Mouse (Mus musculus): ENCODE results near the gene Meis1. TPM values are rescaled to one million over a fixed set of nuclear protein-coding genes. Genes with fewer than 3 reads are reported as not detected.

Meis1 gene
- polyA plus RNA-seq, 1 experiment: 22.7 TPM

DNA sequence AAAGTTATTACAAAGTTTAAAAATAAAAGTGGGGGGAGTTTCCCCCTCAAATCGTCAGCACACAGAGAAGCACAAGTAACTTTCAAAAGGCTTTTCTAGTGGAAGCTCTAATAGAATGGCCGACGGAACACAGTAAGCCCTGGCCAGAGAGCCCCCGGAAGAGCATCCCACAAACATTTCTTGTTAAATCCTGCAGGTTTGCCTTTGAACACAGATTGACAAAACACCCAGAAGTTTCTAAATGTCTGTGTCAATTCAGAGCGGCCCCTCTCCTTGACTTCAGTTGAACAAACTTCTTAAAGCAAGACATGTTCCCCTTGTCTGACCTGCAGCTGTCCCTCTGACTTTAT, 3.4 kb downstream of the Meis1 start:
- no peak for DNase-seq (ENCODE audit: extremely low spot score in 1 of 2, low spot score in 1 of 2)

DNA sequence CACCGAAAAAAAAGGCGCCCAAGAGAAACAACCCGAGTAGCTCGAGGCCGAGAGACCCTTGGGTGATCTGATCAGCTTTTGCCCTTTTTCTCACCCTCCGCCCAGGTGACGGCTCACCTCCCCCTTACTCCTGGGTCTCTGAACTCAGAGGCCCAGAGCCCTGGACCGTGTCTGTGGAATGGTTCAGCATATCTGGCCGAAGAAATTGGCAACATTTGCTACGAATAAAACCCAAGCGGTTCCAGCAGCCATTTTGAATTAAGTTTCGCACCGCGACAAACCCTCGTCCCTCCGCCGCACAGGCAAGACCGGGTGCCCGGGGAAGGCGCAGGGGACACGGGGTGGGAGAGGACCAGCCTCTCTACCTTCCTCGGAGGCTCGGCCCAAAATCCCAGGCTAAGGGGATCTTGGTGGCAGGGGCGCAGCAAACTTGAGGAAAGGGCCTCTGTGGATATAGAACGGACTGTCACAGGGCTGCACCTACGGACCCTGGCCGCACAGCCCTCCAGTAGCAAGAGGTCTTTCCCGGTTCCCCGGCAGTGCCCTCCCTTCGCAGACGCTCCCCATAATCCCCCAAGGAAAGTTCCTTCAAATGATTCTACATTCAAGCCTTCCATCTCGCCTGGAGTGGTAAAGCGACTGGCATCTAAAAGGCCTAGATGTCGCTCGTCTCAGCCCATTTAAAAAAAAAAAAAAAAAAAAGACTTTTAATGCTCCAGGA, 4.2 kb downstream of the Meis1 start:
- no peak for DNase-seq (ENCODE audit: extremely low spot score in 1 of 2, low spot score in 1 of 2)

DNA sequence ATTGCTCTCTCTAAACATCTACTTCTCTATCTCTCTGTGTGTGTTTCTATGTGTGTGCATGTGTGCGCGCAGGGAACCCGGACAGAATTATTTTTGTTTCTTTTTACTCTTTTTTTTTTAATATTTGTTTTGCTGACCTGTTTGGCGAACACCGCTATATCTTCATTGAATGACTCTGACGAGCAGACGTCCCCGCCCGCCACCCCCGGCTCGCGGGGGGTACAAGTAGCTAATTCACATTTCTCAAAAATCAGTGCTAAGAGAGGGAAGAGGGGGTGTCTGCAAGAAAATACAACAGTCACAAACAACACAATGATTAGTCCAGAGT, 4.7 kb downstream of the Meis1 start:
- DNase-seq (ENCODE audit: extremely low spot score in 1 of 2, low spot score in 1 of 2): no peak

DNA sequence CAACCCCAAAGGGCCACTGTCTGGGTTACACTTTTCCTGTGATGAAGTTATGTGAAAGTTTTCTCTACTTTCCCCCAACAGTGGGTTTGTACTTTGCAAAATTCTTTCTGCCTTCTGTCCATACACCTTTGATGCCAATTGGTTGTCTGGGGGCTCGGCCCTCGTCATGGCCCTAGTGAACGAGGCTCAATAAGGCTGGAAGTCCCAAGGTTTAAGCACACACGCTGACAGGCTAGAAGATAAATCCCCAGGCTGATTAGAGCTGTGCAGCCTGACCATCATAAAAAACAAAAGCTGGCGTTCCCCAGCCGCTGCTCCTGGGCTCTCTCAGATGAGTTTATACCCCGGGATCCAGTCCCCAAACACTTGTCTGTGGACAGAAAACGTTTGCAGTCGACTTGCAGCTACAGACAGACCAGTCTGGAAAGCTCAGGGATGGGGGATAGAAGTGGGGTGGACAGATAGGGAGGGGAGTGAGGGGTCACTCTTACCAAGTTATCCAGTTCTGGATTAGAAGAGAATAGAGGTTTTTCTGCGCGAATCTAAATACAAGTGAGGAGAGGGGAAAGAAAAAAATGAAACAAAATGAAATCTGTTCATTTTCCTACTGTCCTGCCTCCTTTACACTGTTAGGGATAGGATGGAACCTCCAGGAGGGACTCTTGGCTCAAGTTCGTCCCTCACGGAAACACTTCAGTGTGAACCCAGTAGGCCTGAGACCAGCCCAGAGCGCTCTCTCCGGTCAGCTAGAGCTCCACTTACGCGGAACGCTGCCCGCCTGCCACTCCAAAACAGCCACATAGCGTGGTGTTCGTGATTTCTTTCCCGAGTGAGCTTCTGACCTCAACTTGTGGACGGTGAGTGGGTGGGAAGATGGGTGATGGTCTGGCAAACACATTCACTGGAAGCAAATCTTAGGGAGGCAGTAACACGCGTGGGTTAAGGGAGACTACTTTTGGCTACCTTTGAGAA, 5.4 kb downstream of the Meis1 start:
- no peak for DNase-seq (ENCODE audit: extremely low spot score in 1 of 2, low spot score in 1 of 2)

DNA sequence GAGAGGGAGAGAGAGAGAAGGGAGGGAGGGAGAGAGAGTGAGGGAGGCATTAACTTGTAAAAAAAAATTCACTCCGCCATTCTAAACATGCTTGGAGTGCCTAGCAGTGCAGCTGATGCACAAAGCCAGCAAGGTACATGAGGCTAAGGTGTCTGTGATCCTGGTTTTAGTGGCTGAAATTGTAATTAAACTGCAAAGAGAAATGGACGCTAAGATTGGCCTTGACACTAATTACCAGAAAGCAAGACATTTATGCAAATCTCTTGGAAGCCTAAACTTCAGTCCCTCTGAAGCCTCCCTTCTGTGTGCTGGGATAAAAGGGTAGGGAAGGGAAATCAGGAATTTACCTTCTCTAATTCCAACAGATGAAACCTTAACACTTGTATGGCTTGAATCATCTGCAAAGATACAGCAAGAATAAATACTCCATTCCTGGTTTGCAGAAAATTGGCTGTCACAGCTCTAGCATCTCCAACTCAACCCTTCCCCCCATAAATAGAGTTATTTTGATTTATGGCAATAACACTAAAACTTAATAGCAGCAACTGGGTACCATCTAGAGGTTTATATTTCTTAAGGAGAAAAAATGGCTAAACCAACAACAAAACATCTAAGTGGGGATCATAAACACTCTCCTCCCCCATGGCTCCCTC, 6.2 kb downstream of the Meis1 start:
- DNase-seq (ENCODE audit: extremely low spot score in 1 of 2, low spot score in 1 of 2): no peak

DNA sequence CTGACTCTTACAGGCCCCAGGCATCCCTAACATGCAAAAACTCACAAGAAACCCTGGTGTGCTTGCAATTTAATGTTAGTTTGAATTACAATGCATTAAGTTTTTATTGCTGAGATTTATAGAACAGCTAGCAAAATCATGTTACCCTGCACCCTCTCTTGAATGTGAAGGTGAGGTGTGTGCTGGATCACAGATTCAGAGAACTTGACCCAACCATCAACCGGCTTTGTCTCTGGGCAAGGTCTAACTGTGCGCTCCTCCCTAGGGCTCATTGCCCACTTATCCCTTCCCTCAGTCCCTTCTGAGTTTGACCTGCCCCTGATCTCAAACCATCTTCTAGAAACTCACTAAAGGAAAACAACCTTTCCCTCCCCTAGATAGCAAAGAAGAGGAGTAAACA, 6.8 kb downstream of the Meis1 start:
- DNase-seq (ENCODE audit: extremely low spot score in 1 of 2, low spot score in 1 of 2): no peak

DNA sequence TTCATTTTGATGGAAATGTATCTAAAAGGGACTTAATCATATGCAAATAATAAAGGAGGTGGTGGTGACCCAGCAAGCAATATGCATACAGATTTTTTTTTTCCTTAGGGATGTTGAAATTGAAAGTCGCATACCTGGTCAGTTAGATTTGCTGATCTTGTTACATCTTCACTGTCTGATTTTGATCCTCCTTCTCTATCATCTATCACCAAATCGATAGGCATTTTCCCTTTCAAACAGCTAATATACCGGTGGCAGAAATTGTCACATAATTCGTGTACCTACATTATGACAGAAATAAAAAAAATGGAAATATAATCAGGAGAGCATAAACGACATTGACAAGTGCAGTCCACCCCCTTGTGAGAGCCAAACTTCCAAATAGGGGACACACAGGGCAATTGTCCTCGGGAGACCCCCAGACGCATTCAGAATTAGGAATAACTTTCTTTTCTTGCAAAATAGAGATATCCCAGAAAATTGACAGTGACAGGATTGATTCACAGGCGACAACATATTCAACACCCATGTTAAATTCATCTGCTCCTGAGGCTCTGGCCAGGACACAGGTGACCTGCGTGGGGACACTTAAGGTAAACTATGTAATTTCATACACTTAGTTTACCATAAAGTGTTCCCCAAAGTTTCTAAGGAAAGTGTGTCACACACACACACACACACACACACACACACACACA, 7.5 kb downstream of the Meis1 start:
- no peak for DNase-seq (ENCODE audit: extremely low spot score in 1 of 2, low spot score in 1 of 2)

DNA sequence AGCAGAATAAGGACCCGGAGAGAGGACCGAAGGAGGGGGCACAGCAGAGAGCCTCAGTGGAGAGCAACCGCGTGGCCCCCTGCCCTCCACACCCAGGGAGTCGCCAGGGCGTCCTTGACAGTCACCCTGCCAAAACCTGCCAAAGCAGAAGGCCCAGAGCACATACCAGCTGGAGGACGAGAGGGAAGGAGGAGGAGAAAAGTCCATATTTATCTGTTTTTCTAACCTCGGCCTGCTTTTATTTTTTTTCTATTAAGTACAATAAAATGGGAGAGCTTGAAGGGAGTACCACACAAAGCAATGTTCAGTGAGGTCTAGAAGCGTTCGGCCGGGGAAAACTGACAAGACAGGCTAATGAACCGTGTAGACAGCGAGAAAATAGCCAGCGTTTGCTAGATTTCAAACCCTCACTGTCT, 8.4 kb downstream of the Meis1 start:
- DNase-seq (ENCODE audit: extremely low spot score in 1 of 2, low spot score in 1 of 2): no peak

DNA sequence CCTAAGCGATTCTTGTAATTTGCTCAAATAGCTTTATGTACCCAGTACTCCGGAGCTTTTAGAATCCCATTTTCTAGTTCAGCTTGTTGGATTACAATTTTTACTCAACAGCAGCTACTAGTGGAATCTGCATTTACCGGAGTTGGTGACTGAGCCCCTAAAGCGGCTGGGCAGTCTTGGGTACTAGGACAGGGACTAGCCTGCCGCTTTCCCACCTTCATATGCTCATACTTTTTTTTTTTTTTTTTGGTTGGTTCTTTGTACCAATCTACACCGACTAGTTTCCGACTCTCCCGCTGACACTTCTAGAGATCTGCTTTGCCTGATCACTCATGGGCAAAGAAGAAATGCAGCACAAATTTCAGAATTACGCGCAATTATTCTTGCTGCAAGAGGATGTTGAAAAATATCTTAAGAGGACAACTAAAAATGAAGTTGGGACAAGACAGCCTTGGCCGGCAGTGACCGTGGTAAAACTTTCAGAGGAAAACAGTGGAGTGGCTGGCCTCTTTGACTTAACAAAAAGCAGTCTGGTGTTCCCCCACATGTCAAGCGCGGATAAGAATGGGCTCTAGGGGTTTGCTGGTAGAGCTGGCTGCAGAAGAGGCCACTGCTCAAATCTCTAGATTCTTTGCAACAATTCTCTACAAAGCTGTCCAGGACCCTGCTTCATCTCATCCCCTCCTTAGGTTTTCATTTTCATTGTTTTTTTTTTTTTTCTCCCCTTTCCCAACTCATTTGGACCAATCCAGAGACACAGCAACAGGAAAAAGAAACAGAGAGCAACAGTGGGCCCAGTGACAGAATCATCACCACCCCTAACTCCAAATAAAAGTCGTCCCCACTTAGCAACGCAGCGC, 9.0 kb downstream of the Meis1 start:
- DNase-seq (ENCODE audit: extremely low spot score in 1 of 2, low spot score in 1 of 2): no peak

DNA sequence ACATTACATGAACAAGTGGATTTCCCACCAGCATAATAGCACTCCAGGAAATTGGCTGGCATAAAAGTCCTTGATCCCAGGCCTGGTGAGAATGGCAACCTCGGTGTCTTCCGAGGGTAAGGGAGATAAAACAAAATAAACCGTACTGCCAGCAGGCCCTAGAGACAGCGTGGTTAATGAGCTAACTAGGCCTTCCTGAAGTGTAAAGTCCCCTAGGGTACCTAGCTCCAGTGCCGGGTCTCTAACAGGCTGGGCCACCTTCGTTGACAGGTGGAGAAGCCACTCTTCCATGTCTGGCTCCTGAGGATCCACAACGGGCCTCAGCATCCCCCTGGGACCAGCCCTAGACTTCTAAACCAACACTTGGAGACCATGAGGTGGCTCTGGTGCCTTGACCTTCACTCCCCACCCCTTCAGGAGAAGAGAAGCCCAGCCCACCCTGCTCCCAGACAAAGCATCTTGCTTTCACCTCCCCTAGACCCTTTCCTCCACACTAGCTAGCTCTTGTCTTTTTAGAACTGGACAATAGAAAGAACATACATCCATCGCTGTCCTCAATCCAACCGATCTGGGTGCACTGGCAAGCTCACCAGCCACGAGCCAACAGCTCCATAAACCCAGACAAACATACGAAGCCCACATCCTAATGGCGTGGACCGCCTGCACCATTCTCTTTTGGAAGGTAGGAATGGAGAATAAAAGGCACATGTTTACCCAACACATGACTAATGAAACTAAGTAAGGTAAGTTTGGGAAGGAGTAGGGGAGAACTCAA, 10.0 kb downstream of the Meis1 start:
- no peak for DNase-seq (ENCODE audit: extremely low spot score in 1 of 2, low spot score in 1 of 2)

DNA sequence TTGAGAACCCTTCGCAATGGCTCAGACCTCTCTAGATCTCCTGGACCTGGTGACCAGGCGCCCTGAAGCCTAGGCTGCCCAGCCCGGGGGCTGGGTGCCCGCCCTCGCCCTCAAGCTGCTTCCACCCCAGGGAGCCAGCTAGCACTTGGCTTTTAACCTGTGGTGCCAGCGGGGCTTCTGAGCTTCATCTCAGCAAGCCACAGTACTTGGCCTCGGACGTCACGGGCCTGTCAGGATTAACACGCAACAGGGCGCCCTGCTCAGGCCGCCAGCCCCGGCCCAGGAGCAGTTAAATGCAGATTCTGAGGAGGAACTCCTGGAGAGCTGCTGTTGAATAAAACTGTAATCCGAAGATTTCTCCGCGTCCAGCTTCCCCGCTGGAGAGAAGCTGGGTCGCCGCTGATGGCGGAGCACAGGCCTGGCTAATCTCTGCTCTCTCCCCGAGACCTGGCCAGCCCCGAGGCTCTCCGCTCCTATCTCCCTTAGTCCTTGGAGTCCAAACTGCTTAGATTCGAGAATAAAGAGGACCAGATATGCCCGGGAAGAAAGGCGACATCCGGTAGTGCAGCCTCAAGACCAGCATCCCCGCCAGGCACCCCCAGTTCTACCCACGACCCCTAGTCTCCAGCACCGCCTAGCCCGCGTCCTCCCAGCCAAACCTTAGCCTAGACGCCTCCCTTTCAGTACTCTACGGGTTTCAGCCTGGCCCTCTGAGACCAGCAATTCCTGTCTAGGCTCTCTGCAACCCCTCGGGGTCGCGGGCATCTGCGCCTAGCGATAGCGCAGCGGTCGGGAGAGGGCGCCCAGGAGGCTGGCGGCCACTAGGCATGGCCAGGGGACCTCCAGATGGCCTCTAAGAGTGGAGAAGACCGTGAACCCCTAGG, 11.0 kb downstream of the Meis1 start:
- no peak for DNase-seq (ENCODE audit: extremely low spot score in 1 of 2, low spot score in 1 of 2)

DNA sequence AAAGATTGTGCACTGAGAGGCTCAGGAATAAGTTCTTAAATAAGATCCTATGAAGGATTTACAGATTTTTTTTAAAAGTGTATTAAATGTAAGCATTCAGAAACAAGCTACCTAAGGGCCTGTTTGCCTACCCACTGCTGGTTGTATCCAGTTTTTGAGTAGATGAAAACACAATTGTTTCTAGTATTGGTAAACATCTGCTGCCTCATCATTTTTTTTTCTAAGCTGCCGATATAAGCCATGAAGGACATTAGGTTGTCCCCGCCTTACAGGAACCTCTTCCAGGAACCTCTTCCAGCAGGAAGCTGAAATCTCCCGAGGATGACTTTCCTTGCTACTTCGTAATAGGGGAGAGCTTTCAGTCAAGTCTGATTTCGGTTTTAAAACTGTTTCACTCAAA, 11.7 kb downstream of the Meis1 start:
- DNase-seq (ENCODE audit: extremely low spot score in 1 of 2, low spot score in 1 of 2): no peak

DNA sequence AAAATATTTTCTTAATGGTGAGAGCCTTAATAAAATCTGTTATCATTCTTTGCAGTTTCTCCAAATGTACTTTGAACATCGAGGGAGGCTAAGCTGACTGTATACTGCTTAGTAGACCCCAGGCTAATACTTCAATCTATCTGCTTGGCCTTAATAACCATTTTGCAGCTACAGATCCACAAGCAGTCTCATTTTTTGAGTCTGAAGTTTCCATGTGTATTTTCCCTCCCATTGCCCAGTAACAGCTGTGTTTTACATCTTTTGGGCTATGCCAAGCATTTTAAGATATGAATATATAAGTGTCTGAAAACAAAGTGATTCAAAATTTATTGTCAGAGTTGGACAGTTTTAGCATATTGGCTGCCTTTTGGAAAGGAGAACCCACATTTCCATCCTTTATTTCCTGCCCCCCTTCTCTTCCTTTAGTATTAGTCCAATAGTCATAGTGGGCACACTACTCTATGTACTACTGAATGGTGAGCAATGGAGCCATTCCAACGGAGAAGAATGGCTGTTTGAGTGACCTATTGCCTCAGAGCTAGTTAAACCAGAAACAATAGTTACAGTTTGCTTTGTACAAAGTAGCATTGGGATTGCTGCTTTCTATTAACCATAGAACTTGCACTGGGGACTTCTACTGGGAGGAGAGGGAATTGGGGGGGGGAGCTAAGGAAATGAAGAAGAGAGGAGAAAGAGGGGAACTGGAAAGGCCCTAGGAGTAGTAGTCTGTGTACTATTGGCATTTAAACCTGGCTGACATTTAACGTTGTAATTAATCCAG, 12.7 kb downstream of the Meis1 start:
- no peak for DNase-seq (ENCODE audit: extremely low spot score in 1 of 2, low spot score in 1 of 2)

DNA sequence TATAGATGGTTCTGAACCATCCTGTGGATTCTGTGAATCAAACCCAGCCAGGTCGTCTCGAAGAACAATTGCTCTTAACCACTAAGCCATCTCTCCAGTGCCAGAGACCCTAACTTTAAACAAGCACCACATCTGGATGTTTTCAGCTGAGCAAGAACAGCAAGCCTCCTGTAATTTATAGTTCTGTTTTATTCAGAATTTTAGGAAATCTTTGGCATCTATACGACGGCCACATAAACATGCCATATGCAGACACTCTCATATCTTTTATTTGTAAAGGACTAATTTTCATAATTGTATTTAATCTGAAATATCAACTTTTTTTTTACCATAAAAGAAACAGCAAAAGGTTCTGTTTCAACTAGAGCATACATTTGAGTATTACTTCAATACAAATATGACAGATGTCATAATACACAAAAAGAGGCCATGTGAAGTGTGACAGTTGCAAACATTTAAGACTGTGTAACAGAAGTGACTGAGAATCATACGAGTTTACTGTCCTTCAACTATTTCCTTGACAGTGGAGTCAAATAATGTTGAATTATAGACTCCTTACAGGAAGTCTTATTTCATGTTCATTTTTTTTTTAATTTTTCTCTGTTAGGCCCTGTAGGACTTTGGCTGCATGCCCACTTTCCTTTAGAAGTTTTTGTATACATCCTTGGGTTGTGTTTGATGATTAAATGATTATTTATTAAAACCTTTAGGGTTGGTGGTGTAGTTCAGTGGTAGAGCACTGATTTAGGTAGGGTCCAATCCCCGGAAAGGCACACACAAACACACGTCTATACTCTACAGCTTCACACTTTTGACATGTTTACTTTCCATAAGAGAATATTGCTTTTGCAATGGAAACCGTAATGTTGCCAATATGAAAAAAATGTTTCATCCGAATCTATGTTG, 13.5 kb downstream of the Meis1 start:
- DNase-seq (ENCODE audit: extremely low spot score in 1 of 2, low spot score in 1 of 2): no peak

DNA sequence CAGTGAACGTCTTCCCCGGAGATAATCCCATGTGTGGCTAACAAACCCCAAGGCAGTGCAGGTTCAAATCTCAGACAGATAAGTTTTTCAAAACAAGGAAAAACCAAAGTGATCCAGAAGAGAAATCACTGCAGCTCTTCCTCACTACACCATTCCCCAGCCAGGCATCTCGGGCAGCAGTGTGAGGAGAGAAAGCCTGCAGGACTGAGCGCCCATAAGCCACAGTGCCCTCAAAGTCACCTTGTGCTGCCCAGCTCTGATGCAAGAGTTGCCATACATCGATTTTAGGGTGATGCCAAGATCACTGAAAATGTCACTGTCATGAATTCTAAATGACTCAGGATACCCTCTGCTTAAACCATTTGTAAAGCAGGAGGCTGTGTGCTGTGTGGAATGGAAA, 15.7 kb downstream of the Meis1 start:
- no peak for DNase-seq (ENCODE audit: extremely low spot score in 1 of 2, low spot score in 1 of 2)

DNA sequence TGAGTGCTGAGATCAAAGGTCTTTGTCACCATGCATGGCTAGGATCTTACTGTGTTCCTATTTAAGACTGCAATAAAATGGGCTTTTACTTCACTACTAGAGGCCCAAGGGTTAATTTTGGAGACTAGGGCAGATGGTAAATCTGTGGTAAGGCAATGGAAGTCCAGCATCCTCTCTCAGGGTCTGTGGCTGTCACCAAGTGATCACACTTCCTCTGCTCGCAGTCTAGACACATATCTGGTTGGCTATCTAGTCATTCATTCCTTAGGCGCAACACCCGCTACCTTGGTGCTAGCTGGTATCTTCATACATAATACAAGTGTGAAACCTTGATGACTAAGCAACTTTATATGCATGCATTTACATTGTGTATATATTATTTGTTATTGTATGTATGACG, 22.0 kb downstream of the Meis1 start:
- DNase-seq (ENCODE audit: extremely low spot score in 1 of 2, low spot score in 1 of 2): no peak

DNA sequence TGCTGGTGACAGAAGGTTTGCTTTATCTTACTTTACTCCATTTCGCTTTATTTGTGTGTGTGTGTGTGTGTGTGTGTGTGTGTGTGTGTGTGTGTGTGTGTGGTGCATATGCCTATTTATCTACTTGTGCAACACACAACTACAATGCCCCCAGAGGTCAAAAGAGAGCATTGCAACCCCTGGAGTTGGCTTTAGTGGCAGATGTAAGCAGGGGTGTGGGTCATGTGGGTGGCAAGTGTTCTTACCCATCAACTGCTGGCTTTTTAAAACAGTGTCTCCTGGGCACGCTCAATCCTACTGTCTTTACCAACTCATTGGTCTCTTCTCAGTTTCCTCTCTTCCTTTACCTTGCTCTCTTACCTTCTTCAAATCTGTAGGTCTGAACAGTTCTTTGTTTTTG, 22.5 kb downstream of the Meis1 start:
- no peak for DNase-seq (ENCODE audit: extremely low spot score in 1 of 2, low spot score in 1 of 2)

Measured in frontal cortex, adult 2 months (tissue).